Mouse (Mus musculus): ENCODE data around the gene C1galt1.

- no peak for TF ChIP-seq CTCF (IDR thresholded peaks at IDR 0.05; ENCODE audit: low read depth, low read length)
- no peak for TF ChIP-seq GATA1 (IDR thresholded peaks at IDR 0.05; ENCODE audit: borderline replicate concordance, low read length)
These were observed 51.7 kb downstream of the C1galt1 start for GRCm38 (mm10) chr6:7896339-7896738.
